Mouse (Mus musculus) yolk sac, embryonic 10.5 days (tissue): ENCODE data around the gene Chn2.

Source experiments
- DNase-seq: peaks from one replicate; pipeline ENCODE4 v3.0.0-alpha.2; 2017; ENCODE audit warnings: low spot score

Gene Chn2

DNA sequence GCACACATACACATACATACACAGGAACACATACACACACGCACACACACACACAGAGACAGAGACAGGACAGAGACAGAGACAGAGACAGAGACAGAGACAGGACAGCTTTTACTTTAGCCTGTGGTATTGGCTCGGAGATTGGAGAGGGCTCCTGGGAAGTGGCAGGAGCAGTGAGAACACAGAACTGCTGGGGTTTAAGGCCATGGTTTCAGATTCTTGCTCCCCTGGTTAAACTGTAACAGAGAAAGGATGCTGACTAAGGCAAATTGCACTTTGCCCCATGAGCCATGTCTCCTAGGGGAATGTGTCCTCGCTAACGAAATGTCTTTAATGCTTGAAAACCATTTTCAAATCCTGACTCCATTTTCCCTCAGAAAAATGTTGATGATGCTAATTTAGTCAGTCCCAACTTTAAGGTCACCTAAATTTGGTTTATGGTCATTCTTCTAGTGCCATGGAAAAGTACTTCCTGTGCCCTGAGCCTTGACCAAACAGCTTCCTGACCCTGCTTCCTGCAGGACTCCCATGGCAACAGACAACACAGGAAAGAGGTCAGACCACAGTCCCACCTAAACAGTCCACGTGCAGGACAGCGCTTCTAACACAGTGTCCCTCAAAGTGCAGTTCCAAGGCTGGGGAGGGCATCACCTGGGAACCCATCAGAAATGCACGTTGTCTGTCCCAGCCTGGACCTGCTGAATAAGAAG lies 163.1 kb downstream of the Chn2 start:
- peak; percentile 75 for DNase-seq

DNA sequence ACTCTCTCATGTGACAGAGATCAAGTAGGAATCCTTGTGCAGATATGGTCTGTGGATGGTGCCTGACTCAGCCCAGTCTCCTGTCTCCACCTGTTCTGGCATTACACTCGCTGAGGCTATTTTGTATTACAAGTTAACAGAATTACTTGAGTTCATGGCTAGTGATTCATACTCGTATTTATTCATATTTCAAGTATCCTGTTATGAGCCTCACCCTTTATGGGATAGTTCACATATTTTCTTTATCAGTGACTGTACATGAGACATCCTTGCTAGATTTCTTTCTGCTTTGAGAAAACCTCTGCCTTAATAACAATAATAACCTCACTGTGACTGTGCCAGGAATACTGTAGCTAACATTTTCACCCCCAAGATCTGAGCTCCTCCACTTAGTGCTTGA lies 164.0 kb downstream of the Chn2 start:
- no peak for DNase-seq

DNA sequence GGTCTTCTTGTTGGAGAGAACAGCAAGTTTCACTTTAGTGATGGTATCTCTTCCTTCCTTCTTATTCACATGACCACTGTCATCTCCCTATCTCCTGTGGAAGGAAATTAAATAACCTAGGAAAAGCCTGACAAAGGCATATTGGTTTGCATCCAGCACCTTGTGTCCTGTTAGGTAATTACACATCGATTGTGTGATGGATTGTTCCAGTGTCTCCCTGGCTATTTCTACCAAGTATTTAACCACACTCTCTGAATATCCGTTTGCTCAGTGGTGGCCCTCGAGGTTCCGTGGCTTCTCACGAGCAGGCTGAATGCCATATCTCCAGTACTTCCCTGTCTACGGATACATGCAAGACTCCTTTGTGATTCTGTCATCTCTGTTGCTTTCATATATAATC lies 164.6 kb downstream of the Chn2 start:
- no peak for DNase-seq

DNA sequence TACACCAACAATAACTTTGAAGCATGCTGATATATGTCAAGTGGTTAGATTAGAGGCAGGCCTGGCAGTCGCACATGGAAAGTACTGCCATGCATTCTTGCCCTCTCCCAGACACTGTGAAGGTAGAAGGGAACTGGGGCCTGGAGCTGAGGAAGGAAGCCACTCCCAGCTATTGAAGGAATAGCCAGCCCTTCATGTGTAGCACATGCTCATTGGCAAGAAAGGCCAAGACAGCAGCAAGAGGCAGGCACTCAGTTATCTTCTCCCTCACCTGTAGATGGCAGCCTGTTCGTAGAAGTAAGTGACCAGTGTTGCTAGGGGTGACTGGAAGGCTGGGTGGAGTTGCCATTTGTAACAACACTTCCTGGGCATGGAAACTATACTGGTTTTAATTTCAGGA lies 165.6 kb downstream of the Chn2 start:
- DNase-seq = no peak

DNA sequence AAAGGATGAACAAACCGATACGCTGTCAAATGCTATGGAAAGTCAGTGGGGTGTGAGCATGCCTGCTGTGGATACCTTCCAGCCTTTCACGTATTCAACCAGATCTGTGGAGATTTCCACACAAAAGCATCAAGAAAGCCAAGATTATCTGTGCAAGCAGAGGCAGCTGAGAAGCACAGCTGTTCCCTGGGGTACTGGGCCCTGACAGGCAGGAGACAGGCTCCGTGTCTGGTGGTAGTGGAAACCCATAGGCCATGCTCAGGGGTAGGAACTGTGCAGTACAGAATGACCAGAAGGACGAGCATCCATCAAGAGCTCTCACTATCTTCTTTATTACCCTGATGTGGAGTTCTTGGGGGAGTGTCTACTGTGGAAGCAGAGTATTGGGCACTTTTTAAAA lies 166.1 kb downstream of the Chn2 start:
- no peak for DNase-seq

DNA sequence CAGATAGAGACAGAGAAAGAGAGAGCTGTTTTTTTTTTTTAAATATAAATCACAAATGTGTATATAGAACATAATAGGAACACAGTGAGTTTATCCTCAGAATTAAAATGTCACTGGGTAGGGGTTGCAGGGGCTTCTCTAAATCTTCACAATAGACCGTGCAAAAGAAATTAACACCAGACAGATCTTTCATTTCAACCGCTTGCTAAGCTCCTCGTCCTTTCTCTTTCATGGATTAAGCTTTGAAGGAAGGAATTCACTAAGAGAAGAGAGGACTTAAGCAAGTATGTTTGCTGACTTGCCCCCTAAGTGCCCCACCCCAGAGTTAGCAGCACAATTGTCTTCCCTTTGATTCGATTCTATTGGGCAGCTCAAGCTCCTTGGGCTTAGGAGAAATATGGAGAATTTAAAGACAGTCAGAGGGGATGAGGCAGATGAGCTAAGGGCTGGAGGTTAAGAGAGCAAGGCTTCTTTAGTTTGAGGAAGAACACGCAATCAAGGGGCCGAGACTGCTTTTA lies 166.9 kb downstream of the Chn2 start:
- DNase-seq = no peak

DNA sequence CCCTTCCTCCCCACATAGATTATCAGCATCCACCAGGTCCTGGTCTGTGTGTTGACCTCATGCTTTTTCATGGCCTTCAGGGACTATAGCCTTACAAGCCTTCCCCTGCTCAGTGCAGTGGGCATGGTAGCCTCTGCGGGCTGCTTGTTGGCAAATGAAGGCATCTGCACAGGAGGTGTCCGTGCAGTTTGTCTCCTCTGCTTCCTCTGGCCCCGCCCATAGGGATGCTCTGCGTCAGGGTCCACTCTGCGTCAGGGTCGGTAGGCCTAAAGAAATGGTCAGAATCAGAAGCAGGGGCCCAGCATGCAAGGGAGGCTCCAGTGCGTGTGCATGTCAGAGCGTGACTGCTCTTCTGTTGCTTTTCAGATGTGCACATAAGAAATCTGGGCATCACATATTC lies 169.4 kb downstream of the Chn2 start:
- no peak for DNase-seq

DNA sequence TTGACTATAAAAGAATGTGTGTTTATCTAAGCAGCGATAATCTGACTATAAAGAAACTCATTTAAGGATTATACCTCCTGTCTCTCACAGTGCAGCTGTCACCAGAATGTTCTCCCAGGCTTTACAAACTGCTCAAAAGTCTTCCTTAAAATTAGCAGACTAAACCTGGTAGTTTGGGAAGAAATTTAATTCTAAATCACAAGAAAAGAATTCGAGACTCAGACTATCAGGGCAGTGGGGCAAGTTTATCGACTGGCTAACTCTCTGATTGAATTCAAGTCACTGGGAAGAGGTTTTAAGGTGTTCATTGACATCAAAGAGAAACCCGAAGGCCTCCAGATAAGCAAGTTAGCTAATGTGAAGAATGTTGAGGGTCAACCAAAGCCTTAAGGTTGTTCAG lies 171.6 kb downstream of the Chn2 start:
- no peak for DNase-seq

DNA sequence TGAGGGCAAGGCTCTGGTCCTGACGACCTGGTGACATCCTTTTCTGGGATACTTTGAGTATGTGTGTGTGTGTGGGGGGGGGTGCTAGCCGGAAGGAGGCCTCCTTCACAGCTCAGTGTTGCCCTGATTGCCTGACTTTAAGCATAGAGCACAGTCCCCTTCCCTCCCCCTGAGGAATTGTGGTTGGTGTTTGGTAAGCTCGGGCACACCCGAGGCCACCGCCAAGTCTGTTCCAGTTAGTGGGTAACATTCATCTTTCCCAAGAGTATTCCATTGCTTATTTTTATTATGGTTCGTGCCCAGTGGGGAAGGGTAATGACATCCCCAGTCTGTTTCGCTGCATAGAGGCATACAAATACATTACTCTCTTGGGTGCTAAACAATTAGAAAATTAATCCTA lies 172.6 kb downstream of the Chn2 start:
- no peak for DNase-seq

DNA sequence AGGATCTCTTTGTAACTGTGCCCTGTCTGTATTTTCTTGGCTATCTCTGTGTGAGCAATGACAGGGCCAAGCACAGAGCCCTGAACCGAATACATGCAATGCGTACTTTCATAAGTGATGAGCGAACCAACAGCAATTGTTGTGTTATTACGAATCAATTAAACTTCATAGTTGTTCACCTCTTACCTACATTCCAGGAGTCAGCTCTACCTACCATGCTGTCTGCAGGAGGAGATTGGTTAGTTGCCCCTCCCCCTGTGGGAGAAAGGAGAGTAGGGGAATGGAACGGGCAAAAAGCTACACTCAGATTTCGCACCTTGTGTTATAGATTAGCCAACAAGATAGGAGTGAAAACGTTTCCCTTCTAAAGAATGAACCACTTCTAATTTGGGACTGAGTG lies 174.4 kb downstream of the Chn2 start:
- DNase-seq = no peak

DNA sequence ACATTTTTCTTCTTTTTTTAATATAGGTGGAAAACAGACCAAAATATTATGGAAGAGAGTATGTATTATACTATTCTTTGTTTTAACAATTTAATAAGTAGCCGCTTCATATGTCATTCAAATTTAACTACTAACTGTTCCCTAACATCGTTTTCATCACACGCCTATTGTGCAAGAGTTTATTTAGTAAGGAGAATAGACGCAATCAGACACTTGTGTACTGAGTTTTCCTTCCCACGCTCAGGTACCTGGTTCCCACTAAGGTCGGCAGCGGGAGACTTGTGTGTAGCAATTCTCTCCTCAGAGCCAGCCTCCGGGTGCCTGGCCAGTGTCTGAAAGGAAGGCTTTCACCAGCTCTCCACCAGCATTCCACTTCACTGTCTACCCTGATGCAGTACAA lies 176.3 kb downstream of the Chn2 start:
- no peak for DNase-seq

DNA sequence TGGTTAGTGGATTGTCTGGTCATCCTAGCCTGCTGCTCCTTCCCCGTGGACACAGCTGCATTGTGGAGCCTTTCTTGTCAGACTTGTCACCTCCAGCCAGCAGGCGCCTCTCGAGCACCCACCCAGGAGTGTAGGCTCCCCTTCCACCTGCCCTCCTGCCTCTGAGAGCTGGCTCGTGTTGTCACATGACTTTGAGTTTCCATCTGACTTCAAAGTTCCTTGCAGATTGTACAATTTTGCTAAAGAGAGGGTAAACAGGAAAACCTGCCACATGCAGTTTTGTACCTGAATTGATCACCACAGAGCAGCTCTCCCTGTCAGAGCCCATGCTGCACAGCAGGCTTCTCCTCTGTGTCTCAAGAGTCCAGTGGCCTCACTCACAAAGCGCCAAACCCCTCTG lies 177.2 kb downstream of the Chn2 start:
- no peak for DNase-seq

DNA sequence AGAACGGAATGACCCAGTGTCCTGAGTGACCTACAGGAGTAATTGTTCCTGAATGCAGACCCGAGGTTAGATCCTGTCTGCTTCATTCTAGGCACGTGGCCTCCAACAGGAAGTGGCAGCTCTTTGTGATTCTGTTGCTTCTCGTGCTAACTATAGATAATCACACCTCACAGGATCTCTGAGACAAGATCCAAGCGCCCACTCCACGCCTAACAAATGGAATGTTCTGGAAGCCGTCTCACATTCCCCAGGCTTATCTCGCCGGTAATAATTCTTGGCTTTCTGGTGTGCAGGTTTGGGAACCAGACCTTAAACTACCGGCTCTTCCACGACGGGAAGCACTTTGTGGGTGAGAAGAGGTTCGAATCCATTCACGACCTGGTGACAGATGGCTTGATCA lies 180.8 kb downstream of the Chn2 start:
- no peak for DNase-seq

DNA sequence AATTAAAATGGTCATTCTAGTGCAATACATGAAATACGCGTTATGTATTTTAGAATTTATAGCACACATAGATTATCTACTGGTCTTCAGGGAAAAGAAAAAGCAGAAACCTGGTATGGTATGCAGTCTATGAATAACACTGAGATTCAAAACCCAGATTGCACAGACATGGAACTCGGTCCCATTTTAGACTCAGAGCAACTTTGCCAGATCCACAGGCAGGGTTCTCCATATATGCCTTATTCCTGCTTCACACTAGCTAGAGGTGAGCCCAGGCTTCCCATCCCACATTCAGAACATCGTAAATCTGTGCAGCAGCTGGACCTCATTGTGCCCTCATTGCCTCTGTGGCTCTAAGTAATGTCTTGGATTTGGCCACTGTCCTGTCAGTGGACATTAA lies 184.2 kb downstream of the Chn2 start:
- DNase-seq = no peak

DNA sequence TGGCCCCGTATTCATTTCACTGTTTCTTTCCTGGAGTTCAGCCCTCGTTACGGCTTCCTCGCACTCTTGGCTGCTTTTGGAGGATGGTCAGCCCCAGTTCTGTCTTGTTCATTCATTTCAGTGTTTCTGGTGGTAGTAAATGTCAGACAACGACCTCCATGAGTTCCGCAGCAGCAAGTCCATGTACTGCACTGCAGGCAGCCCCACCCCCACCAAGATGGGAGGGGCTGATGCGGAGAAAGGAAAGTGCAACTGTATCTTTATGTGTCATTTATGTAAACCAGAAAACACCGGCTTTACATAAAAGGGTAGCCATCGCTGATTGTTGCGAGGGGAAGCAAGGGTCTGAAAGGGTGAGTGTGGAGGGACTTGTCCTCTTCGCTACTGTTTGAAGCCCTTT lies 185.0 kb downstream of the Chn2 start:
- DNase-seq = no peak

DNA sequence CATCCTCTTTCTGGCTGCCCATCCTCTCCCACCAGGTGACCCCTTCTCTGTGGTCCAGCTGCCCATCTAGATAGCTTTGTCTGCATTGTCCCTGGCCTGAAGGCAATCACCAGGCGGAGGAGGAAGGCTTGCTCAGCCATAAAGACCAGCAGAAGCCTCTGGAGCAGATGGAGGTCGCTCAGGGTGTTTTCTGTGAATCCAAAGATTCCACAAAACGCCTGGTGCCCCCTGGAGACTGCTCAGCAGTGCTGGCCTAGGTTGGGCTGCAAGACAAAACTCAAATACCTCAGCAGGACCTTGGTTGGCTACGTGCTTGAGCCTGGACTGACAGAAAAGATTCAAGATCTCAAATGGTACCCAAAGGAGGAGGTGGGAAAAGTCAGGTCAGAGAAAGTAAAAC lies 186.0 kb downstream of the Chn2 start:
- no peak for DNase-seq

DNA sequence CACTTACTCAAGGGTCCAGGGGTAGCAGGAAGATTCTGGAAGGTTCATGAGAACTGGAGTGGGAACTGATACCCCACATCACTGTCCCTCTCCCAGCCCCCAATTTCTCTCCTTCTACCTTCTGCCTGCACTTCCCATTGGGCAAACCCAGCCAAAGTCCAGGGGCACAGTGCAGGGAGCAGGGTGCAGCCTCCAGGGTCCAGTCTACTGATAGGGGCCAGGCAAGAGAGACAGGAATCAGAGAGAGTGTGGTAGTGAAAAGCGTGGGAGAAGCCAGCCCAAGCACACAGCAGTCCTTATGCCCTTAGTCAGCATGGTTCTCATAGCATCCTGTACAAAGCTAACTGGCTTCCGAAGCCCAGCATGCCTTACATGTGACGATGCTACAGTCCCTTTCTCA lies 187.7 kb downstream of the Chn2 start:
- DNase-seq = no peak

DNA sequence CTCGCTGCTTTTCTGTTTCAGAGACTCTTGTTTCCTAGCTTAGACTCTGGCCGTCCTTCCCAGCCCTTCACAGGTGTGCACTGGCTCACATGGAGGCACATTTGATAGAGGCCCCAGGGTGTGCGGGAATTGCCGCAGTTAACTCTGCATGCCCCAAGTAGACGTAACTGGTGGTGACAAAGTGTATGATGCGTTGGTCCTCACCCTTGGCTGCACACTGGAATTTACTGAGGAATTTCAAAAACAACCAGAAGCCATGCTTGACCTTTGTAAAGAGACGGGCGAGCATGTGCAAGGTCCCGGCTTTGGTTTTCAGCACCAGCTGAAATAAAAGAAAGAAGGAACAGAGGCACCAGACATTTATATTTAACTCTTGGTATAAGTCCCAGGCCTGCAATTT lies 189.1 kb downstream of the Chn2 start:
- DNase-seq = no peak

DNA sequence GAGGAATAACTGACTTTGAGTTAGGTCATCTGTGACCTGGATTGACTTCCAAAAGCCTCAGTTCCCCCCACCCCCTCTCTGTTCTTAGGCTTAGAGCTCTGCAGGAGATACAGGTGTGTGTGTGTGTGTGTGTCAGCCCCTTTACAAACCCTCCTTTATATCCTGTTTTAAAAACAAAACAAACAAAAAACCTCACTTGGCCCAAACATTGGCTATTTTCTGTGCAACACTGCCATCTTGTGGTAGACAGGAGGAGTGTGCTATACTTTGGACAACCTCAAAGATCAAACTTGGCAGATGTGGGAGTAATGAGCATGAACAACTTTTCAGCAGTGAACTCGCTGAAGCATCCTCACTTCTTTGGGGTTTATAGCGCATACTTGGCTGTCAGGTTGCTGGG lies 189.5 kb downstream of the Chn2 start:
- peak; percentile 26 for DNase-seq

DNA sequence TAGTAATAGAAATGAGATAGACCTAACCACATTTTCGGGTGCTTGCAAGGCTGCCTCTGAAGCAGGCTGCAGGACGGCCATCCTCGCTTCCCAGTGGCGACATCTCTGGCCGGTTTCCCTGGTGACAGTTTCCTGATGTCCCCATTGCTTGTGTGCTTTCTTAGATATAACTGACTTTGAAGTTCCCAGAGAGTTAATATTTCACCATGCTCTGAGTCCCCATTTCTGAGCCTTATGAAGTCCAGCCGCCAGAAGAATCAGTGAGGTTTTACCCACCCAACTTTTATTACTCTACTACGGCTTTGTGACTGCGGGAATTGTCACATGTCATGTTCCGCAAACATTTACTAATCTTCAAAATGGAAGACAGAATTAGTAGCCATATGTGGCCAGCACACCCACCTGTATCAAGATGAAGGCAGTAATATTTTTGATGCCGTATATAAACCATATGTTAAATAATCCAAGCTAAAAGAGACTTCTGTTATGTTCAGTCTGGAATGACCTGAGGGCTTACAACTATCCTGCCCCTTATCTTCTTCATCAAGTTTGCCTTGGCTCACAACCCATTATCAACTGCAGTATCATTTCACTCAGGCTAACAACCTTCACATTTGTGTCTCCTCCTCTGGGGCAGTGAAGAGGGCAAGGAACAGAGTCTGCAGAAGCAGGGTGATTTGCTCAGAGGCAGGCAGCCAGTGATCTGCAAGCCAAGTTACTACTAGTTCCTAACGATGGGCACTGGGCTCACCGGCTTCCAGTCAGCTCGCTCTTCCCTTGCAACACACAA lies 192.6 kb downstream of the Chn2 start:
- DNase-seq = no peak

DNA sequence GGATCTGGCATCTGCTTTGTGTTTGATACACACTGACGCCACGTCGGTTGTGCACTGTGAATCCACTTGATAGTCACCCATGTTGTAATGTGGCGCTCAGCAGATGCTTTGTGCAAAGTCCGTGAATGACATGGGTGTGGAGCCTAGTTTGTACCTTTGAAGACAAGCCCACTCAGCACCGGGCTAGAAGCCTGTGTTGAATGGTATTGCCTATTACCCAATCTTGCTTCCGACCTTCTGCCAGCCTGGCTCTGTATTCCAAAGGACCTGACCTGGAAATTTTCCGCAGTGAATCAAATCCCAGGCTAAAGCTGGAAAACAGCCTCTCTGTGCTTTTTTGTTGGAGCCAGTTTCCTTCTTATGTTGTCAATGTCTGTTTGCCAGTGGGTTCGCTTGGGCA lies 197.1 kb downstream of the Chn2 start:
- no peak for DNase-seq

DNA sequence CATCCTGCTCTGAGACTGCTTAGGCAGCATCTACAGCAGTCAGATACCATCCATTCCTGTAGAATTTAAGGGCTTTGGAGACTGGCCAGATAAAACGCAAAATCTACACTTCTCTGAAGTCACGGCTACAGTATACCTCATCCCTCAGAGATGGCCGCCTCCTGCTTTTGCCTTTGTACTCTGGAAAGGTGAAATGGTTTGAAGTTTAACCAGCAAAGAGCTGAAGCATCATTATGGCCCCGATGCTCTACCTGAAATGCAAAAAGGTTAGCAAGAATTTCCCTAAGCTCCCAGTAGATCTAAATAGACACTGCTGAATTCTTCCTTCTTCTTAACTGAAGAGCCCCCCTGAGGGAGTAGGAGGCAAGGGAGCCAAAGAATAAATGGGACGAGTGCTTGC lies 202.4 kb downstream of the Chn2 start:
- no peak for DNase-seq

DNA sequence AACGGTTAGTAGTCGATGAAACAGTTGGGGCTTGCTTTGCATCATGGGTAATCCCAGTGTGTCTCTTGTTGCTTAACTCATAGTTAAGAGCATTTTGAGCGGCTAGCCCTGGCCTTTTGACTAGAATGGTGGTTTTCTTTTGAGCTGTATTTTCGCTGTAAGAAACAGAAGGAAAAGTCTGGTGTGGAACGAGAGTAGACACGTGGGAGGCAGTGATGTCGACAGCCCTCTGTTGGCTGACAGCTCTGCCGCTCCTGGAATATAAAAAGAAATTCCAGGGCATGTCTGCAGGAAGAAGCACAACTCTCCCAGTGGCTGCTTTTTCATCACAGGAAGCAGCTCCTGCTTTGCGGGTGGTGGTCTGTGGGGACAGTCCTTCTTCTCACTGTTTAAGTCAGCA lies 202.9 kb downstream of the Chn2 start:
- DNase-seq = no peak
